Mouse (Mus musculus) C2C12 (cell line): ENCODE measurements at regions not wholly inside any gene's neighbourhood (a gene's known extent, or its start where the extent isn't known, plus 50 kb on each side); places are given as distances from the start of the nearest gene placed in this dataset.

Experiments used
- H3K27me3 ChIP-seq: one replicate; pipeline ENCODE4 v1.6.1; 2011; ENCODE audit not compliant: control insufficient read depth, insufficient read depth, insufficient read length
- H3K36me3 ChIP-seq: one replicate; pipeline ENCODE4 v1.6.1; 2011; ENCODE audit not compliant: control insufficient read depth, insufficient read depth
- H3K4me3 ChIP-seq: one replicate; pipeline ENCODE4 v1.5.1; 2011; ENCODE audit warnings: mild to moderate bottlenecking, control low read depth; ENCODE audit not compliant: poor library complexity, insufficient read depth, severe bottlenecking
- H3K79me2 ChIP-seq: one replicate; pipeline ENCODE4 v1.6.1; 2011; ENCODE audit not compliant: control insufficient read depth, insufficient read depth
- H3K79me3 ChIP-seq: one replicate; pipeline ENCODE4 v1.6.1; 2011; ENCODE audit warnings: low read depth, control low read depth
- H3ac ChIP-seq: one replicate; pipeline ENCODE3; 2011; ENCODE audit warnings: low read depth; ENCODE audit not compliant: control insufficient read depth, insufficient read length
- CEBPB ChIP-seq: IDR thresholded peaks from one replicate; pipeline ENCODE4 v1.6.1; 2011; ENCODE audit warnings: low read depth, mild to moderate bottlenecking, control low read depth, moderate library complexity
- CTCF ChIP-seq: IDR thresholded peaks from one replicate; pipeline ENCODE4 v1.5.1; 2011; ENCODE audit not compliant: control insufficient read depth, insufficient read depth, insufficient read length
- FOSL1 ChIP-seq: IDR thresholded peaks from one replicate; pipeline ENCODE4 v1.8.0; 2011; ENCODE audit warnings: mild to moderate bottlenecking, low read length; ENCODE audit not compliant: poor library complexity, insufficient read depth, severe bottlenecking
- MAX ChIP-seq: IDR thresholded peaks from one replicate; pipeline ENCODE4 v1.6.1; 2011; ENCODE audit warnings: mild to moderate bottlenecking, control low read depth
- MYOD1 ChIP-seq: IDR thresholded peaks from one replicate; pipeline ENCODE4 v1.6.1; 2011; ENCODE audit warnings: low read depth; ENCODE audit not compliant: control insufficient read depth, insufficient read length
- MYOG ChIP-seq: IDR thresholded peaks from one replicate; pipeline ENCODE4 v1.6.1; 2011; ENCODE audit not compliant: control insufficient read depth, insufficient read length; ENCODE audit errors: extremely low read depth
- USF1 ChIP-seq: IDR thresholded peaks from one replicate; pipeline ENCODE4 v1.6.1; 2011; ENCODE audit warnings: low read depth, mild to moderate bottlenecking, control low read depth, moderate library complexity

DNA sequence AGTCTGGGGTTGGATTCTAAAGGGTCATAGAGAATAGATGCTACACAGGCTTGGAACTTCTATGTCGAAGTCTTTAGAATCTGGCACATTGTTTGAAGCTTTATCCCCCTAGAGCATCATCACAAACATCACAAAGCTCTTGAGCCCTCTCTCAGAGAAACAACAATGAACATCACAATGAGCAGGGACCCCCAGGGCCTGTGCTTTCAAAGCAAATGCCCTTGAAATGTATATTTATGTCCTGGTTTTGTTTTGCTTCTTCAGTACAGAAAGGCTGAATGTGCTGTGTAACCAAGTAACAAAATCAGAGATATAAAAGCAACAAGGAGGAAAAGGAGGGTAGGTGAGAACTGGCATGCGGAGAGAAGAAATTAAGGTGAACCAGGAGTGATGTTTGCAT lies 330.6 kb upstream of the Tenm4 start:
- no peaks in the 10 kb centered on the region for H3K79me2 ChIP-seq
- H3K79me3 ChIP-seq, result no peaks in the 10 kb centered on the region
- H3K27me3 ChIP-seq, result no peaks in the 10 kb centered on the region
- H3K36me3 ChIP-seq, result no peaks in the 10 kb centered on the region
- H3ac ChIP-seq, result no peak overlapping the region
- TF ChIP-seq USF1 (no peak), CEBPB (no peak), MYOG (no peak), FOSL1 (no peak), MAX (no peak), CTCF (no peak), MYOD1 (no peak)
- no peak overlapping the region for H3K4me3 ChIP-seq

DNA sequence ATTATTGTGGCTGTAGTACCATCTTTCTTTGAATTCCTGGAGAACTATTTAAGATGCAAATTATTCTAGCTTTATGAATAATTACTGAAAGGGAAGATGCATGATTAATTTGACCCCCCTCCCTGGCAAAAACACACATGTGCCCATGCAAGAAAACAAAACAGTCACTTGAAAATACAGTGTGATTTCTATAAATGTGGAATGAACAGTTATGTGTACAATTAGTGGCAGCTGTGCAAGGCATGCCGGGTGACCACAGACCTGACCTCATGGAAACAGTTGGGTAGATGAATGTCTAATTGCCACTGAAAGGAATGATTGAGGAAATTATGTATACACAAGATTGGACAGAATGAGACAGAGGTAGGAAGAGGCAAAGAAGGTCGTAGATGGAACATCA lies 321.2 kb upstream of the Tenm4 start:
- H3K27me3 ChIP-seq, result no peaks in the 10 kb centered on the region
- no peaks in the 10 kb centered on the region for H3K79me3 ChIP-seq
- no peak for TF ChIP-seq MYOD1
- no peak for TF ChIP-seq MAX
- TF ChIP-seq FOSL1, result no peak
- no peak for TF ChIP-seq CTCF
- no peak for TF ChIP-seq USF1
- no peak for TF ChIP-seq MYOG
- no peak for TF ChIP-seq CEBPB
- no peaks in the 10 kb centered on the region for H3K36me3 ChIP-seq
- H3ac ChIP-seq, result no peak overlapping the region
- no peaks in the 10 kb centered on the region for H3K79me2 ChIP-seq
- no peak overlapping the region for H3K4me3 ChIP-seq

DNA sequence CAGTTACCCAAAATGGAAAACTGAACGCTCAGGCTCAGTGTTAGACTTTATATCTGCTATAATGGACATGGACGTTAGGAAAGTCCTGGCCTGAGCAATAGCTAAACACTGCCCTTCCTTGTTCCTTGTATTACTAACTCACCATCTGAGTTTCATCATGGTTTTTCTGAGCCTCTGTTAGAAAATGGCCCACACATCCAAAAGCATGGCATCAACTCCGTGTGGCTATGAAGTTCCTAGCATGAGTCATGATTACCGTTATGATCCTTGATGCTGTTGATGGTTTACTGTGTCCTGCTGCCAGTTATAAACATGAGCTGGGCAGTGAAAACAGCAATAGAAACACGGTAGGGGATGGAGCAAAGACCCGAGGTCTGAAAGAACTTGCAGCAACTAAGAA lies 318.4 kb upstream of the Tenm4 start:
- no peaks in the 10 kb centered on the region for H3K79me2 ChIP-seq
- no peaks in the 10 kb centered on the region for H3K79me3 ChIP-seq
- TF ChIP-seq MYOG (no peak), MAX (peak; percentile 35), CEBPB (no peak), USF1 (no peak)
- H3K36me3 ChIP-seq, result no peaks in the 10 kb centered on the region
- H3ac ChIP-seq, result no peak overlapping the region
- H3K4me3 ChIP-seq, result no peak overlapping the region
- no peaks in the 10 kb centered on the region for H3K27me3 ChIP-seq

DNA sequence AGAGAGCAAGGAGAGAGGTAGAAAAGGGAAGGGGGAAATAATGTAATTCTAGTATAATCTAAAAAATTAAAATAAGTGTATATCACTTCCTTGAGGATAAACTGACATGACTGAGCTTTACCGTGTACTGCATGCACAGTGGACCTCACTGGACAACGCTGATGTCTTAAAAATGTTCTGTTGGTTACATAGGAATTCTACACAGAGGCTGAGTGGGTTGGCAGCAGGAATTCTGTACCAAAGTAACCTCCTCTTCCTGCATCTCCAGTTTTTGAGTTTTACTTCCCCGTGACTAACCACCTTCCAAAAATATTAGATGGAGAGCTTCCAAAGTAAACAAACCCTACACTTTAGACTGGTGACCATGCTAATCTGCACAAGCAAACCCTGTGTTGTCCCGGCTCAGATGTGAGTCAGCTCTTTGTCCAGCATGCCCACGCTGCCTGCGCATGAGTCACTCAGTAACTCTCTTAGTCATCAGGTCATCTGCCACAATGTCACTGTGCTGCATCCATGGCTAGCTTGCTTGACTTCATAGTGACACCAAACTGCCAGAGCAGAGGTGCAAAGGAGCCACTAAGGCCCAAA lies 317.7 kb upstream of the Tenm4 start:
- no peak for TF ChIP-seq USF1
- no peak for TF ChIP-seq CTCF
- TF ChIP-seq CEBPB, result no peak
- TF ChIP-seq FOSL1, result peak; percentile 86
- TF ChIP-seq MAX, result peak; percentile 78
- TF ChIP-seq MYOG, result no peak
- TF ChIP-seq MYOD1, result peak; percentile 75
- H3ac ChIP-seq, result no peak overlapping the region
- no peaks in the 10 kb centered on the region for H3K79me2 ChIP-seq
- H3K27me3 ChIP-seq, result no peaks in the 10 kb centered on the region
- H3K4me3 ChIP-seq, result no peak overlapping the region
- H3K36me3 ChIP-seq, result no peaks in the 10 kb centered on the region
- H3K79me3 ChIP-seq, result no peaks in the 10 kb centered on the region

DNA sequence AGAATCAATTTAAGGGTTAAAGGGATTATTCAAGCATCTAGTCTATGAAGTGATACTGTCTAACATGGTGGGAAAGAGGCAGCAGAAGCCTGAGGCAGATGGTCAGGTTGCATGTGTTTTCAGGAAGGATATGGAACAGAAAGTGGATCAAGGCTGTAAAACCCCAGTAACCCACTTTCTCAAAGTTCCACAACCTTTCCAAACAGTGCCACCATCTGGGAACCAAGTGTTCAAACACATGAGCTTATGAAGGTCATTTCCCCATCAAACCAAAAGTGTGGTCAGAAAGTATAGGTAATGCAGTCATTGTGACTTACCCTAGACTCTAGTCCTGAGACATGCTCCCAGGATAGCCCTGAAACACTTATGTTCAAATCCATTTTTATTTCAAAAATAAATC lies 312.8 kb upstream of the Tenm4 start:
- Histone ChIP-seq H3K36me3 (no peaks in the 10 kb centered on the region), H3ac (no peak overlapping the region), H3K79me2 (no peaks in the 10 kb centered on the region), H3K79me3 (no peaks in the 10 kb centered on the region), H3K27me3 (no peaks in the 10 kb centered on the region), H3K4me3 (no peak overlapping the region)
- TF ChIP-seq MYOG, result no peak
- no peak for TF ChIP-seq MAX
- no peak for TF ChIP-seq FOSL1
- TF ChIP-seq CTCF, result no peak
- TF ChIP-seq MYOD1, result no peak
- TF ChIP-seq CEBPB, result no peak
- no peak for TF ChIP-seq USF1

DNA sequence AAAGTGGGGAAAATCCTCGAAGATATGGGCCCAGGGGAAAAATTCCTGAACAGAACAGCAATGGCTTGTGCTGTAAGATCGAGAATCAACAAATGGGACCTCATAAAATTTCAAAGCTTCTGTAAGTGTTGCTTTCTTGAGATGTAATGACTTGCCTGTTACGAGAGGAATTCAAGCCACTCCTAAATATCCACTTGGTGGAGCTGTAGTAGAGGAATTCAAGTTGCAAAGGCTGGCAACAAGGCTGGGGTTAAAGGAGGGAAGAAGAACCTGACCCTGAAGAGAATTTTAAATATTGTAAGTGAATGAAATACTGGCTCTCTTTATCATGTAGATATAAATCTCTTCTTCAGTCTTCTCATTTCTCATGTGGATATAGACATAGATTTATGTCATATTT lies 306.8 kb upstream of the Tenm4 start:
- TF ChIP-seq CEBPB (no peak), MAX (no peak), FOSL1 (no peak), USF1 (no peak), MYOD1 (no peak), MYOG (no peak), CTCF (no peak)
- no peaks in the 10 kb centered on the region for H3K79me2 ChIP-seq
- H3ac ChIP-seq, result no peak overlapping the region
- H3K4me3 ChIP-seq, result no peak overlapping the region
- no peaks in the 10 kb centered on the region for H3K27me3 ChIP-seq
- H3K36me3 ChIP-seq, result no peaks in the 10 kb centered on the region
- H3K79me3 ChIP-seq, result no peaks in the 10 kb centered on the region
